Mouse (Mus musculus) urinary bladder, postnatal 10 days (tissue): ENCODE measurements around the gene Gm20812.
"Not testable (repeated sequence)": the region's sequence is repeated elsewhere in the genome, so short reads cannot be mapped to it uniquely, and the experiment has no call there.

Experiments
- DNase-seq: peaks from one replicate; pipeline ENCODE4 v3.0.0; 2022; ENCODE audit warnings: low spot score

Gm20812 gene

DNA sequence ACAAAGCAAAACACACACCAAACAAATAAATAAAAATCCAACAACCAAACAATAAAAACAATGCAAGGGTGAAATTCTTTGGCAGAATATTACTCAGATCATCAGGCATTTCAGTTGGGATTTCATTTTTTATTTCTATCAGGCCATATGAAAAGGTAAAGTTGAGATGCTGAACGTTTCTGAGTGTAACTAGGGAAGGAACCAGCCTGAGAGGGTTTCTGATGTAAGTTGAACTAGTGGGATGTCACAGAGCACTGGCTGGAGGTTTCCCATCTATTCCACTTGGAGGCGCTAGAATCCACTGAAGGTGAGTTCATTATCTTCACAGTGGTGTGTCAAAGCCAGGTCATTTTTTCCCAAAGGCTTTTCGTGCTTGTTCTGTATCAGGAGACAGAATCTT, at the start of gene Gm20812:
Gene Gm20812, plus strand, starts transcription at position 301 of the 400 bp plus-strand sequence.
- not testable (repeated sequence) for DNase-seq
